Mouse (Mus musculus) olfactory bulb, adult 2 months (tissue): ENCODE data around the gene Tceal1.

Source experiments
- CTCF ChIP-seq: fragments of 200-500 bp; IDR thresholded peaks from 2 replicates; pipeline ENCODE4 v1.5.1; 2012; ENCODE audit warnings: low read depth, mild to moderate bottlenecking, low read length, moderate library complexity; ENCODE audit not compliant: insufficient read depth
- POLR2A ChIP-seq: fragments of 200-500 bp; IDR thresholded peaks from 2 replicates; pipeline ENCODE4 v1.6.1; 2012; ENCODE audit warnings: mild to moderate bottlenecking, low read depth, low read length, moderate library complexity; ENCODE audit not compliant: insufficient read depth

- TF ChIP-seq CTCF (no peak), POLR2A (no peak)
Measured at GRCm38 (mm10) chrX:136740087-136740790, 32.5 kb downstream of the Tceal1 start.
